Comparison of ENCODE assay signal across 12 mouse cellular contexts in genomic region chr6:54507808-54508207, GRCm38 (mm10). TPM values are rescaled to one million over a fixed set of nuclear protein-coding genes. Genes with fewer than 3 reads are reported as not detected.
DNase-seq lines count a peak whose midpoint lies in the region; ATAC-seq and TF ChIP-seq lines count a peak whose summit lies in the region.
"Had no signal": no experiment of that assay in that cellular context is flagged by ENCODE, and none has a peak within 500 bp of the region (broad histone marks: within the 10 kb centered on the region; RNA-seq: fewer than 3 reads in every experiment).

No protein-coding gene starts in this region.

- no peak overlapping the region for H3K4me2 ChIP-seq in lung, embryonic 16.5 days (ENCODE audit: low read depth, low read length)
- H3K4me2 ChIP-seq in limb, embryonic 12.5 days = no peak overlapping the region
- H3K4me2 ChIP-seq: heart, embryonic 12.5 days; limb, embryonic 15.5 days had no signal

- no peak for TF ChIP-seq POLR2A in cerebellum, adult 2 months (IDR thresholded peaks at IDR 0.05; ENCODE audit: borderline replicate concordance, insufficient read depth, low read length)
- TF ChIP-seq POLR2A in olfactory bulb, adult 2 months (IDR thresholded peaks at IDR 0.05; ENCODE audit: insufficient read depth, low read depth, low read length) = no peak

- H3K4me3 ChIP-seq in cerebellum, adult 2 months (replicated peaks; ENCODE audit: insufficient read depth, low read depth, low read length) = no peak overlapping the region
- no peak overlapping the region for H3K4me3 ChIP-seq in lung, embryonic 16.5 days (ENCODE audit: low read length)
- no peak overlapping the region for H3K4me3 ChIP-seq in limb, embryonic 12.5 days (replicated peaks)
- H3K4me3 ChIP-seq in olfactory bulb, adult 2 months (ENCODE audit: insufficient read depth, low read depth, low read length) = no peak overlapping the region
- H3K4me3 ChIP-seq: heart, embryonic 12.5 days; limb, embryonic 15.5 days had no signal

- DNase-seq in cerebellum, adult 2 months = no peak
- no peak for DNase-seq in cerebellum, adult 11-12 months
- no peak for DNase-seq in lung, postnatal 14 days
- DNase-seq in layer of hippocampus, postnatal 14 days (ENCODE audit: low spot score in 2 of 2) = no peak
- DNase-seq: spleen, adult 18-20 months had no signal

- TF ChIP-seq CTCF in cerebellum, adult 2 months (IDR thresholded peaks at IDR 0.05; ENCODE audit: borderline replicate concordance, insufficient read depth, low read depth, low read length) = no peak
- TF ChIP-seq CTCF in olfactory bulb, adult 2 months (IDR thresholded peaks at IDR 0.05; ENCODE audit: insufficient read depth, low read depth, low read length) = no peak

- H3K36me3 ChIP-seq in lung, embryonic 16.5 days (ENCODE audit: control insufficient read depth, insufficient read depth, low read length) = no peaks in the 10 kb centered on the region
- no peaks in the 10 kb centered on the region for H3K36me3 ChIP-seq in limb, embryonic 12.5 days
- H3K36me3 ChIP-seq: heart, embryonic 12.5 days; limb, embryonic 15.5 days had no signal

- no peaks in the 10 kb centered on the region for H3K9me3 ChIP-seq in lung, embryonic 16.5 days (ENCODE audit: control insufficient read depth, low read length)
- H3K9me3 ChIP-seq in limb, embryonic 12.5 days = no peaks in the 10 kb centered on the region
- H3K9me3 ChIP-seq: heart, embryonic 12.5 days; limb, embryonic 15.5 days had no signal

- H3K27ac ChIP-seq in cerebellum, adult 2 months (ENCODE audit: insufficient read depth, low read length) = peak overlapping the region; percentile 9; the same call in 1 of the 2 replicates
- no peak overlapping the region for H3K27ac ChIP-seq in lung, embryonic 16.5 days (ENCODE audit: low read length)
- peak overlapping the region; percentile 76 for H3K27ac ChIP-seq in limb, embryonic 12.5 days
- peak overlapping the region; percentile 9; the same call in 1 of the 2 replicates for H3K27ac ChIP-seq in olfactory bulb, adult 2 months (ENCODE audit: insufficient read depth, low read depth, low read length)
- H3K27ac ChIP-seq: limb, embryonic 15.5 days; macrophage had no signal

- ATAC-seq in lung, embryonic 16.5 days (ENCODE audit: low read depth) = peak; percentile 19; the same call in 1 of the 2 replicates
- no peak for ATAC-seq in limb, embryonic 12.5 days (ENCODE audit: insufficient number of reproducible peaks, insufficient read depth, low FRiP score, low TSS enrichment, low read depth)
- no peak for ATAC-seq in granulocyte monocyte progenitor cell, adult 5-6 weeks (replicated peaks; ENCODE audit: poor library complexity, severe bottlenecking)

- H3K4me1 ChIP-seq in cerebellum, adult 2 months (ENCODE audit: control insufficient read depth, insufficient read depth, low read length) = peaks cover 30% of the 10 kb centered on the region
- H3K4me1 ChIP-seq in lung, embryonic 16.5 days (replicated peaks; ENCODE audit: control insufficient read depth, insufficient read depth, low read length) = peaks cover 10% of the 10 kb centered on the region
- H3K4me1 ChIP-seq in limb, embryonic 12.5 days (replicated peaks) = peaks cover 26% of the 10 kb centered on the region
- peaks cover 18% of the 10 kb centered on the region for H3K4me1 ChIP-seq in olfactory bulb, adult 2 months (ENCODE audit: control insufficient read depth, insufficient read depth, low read length)

- H3K27me3 ChIP-seq in cerebellum, adult 2 months (ENCODE audit: control insufficient read depth, insufficient read depth, low read length) = no peaks in the 10 kb centered on the region
- H3K27me3 ChIP-seq in lung, embryonic 16.5 days (ENCODE audit: control insufficient read depth, insufficient read depth, low read depth, low read length) = no peaks in the 10 kb centered on the region
- no peaks in the 10 kb centered on the region for H3K27me3 ChIP-seq in limb, embryonic 12.5 days
- H3K27me3 ChIP-seq: heart, embryonic 12.5 days had no signal

- 63% methylated on average over 5 of the region's 5 CpGs for WGBS in cerebellum, adult 2 months
- 42% methylated on average over 5 of the region's 5 CpGs for WGBS in lung, embryonic 16.5 days
- WGBS in limb, embryonic 12.5 days = 69% methylated on average over 5 of the region's 5 CpGs
- WGBS in olfactory bulb, adult 2 months = 38% methylated on average over 5 of the region's 5 CpGs

- H3K9ac ChIP-seq in lung, embryonic 16.5 days (ENCODE audit: low read length) = no peak overlapping the region
- 0 out of 2 replicates have a peak overlapping the region, but pooled peaks have one; percentile 2 for H3K9ac ChIP-seq in limb, embryonic 12.5 days (replicated peaks)
- H3K9ac ChIP-seq: heart, embryonic 12.5 days; limb, embryonic 15.5 days had no signal

RNA-seq across cellular contexts. Expression of gene Scrn1, which starts 58.5 kb away (rescaled TPM):
- polyA plus RNA-seq in cerebellum, adult 2 months (2012; rRNA removed) = 132 and 145 TPM in 2 replicates
- polyA plus RNA-seq in lung, embryonic 16.5 days (2015; fragmentation: Nextera tagmentation; extraction: Ambion mirVana) = 2.7 TPM in 2 replicates
- 13.9 and 15.0 TPM in 2 replicates for polyA plus RNA-seq in limb, embryonic 12.5 days (2016; fragmentation: Nextera tagmentation; extraction: Ambion mirVana)
- polyA plus RNA-seq in olfactory bulb, adult 2 months (2012; ENCODE audit: insufficient read depth, insufficient read length, low replicate concordance, missing spikeins) = not detected in 2 replicates
- total RNA-seq in granulocyte monocyte progenitor cell, adult 5-6 weeks (2014; fragmentation: Nextera tagmentation) = not detected in 2 replicates
- total RNA-seq in granulocyte monocyte progenitor cell, adult 5-6 weeks (2017) = not detected in 2 replicates
- total RNA-seq in layer of hippocampus, postnatal 14 days (2021) = 100 to 1,000 TPM; 134 to 135 TPM
- polyA plus RNA-seq: macrophage had no signal
